8 mouse cellular contexts compared by ENCODE assay signal in genomic region chrX:74243807-74244206, GRCm38 (mm10). TPM values are rescaled to one million over a fixed set of nuclear protein-coding genes. Genes with fewer than 3 reads are reported as not detected.
A peak's percentile ranks its signal among the peaks of the same experiment; 100 is the strongest.
DNase-seq lines count a peak whose midpoint lies in the region; ATAC-seq and TF ChIP-seq lines count a peak whose summit lies in the region.

No protein-coding gene starts in this region.

- peak overlapping the region; percentile 81 for H3K9ac ChIP-seq in embryonic facial prominence, embryonic 14.5 days (ENCODE audit: low read depth, low read length)
- H3K9ac ChIP-seq in hindbrain, embryonic 16.5 days (ENCODE audit: low read depth, low read length), result no peak overlapping the region

- H3K27me3 ChIP-seq in embryonic facial prominence, embryonic 14.5 days (replicated peaks; ENCODE audit: control insufficient read depth, insufficient read depth, low read length), result no peaks in the 10 kb centered on the region
- no peaks in the 10 kb centered on the region for H3K27me3 ChIP-seq in hindbrain, embryonic 16.5 days (replicated peaks; ENCODE audit: control insufficient read depth, insufficient read depth, low read length)

- H3K4me1 ChIP-seq in embryonic facial prominence, embryonic 14.5 days (ENCODE audit: control insufficient read depth, insufficient read depth, low read length), result peaks cover 3% of the 10 kb centered on the region; the same call in 1 of the 2 replicates
- peaks cover 11% of the 10 kb centered on the region for H3K4me1 ChIP-seq in hindbrain, embryonic 16.5 days (ENCODE audit: control insufficient read depth, insufficient read depth, low read depth, low read length)

- peak overlapping the region; percentile 35 for H3K27ac ChIP-seq in embryonic facial prominence, embryonic 14.5 days (replicated peaks; ENCODE audit: low read depth, low read length)
- H3K27ac ChIP-seq in hindbrain, embryonic 16.5 days (ENCODE audit: low read depth, low read length), result no peak overlapping the region
- H3K27ac ChIP-seq in left cerebral cortex, adult 2 months, result no peak overlapping the region

- no peak for ATAC-seq in embryonic facial prominence, embryonic 14.5 days (ENCODE audit: low read depth)
- no peak for ATAC-seq in hindbrain, embryonic 16.5 days

- no peaks in the 10 kb centered on the region for H3K9me3 ChIP-seq in embryonic facial prominence, embryonic 14.5 days (ENCODE audit: control insufficient read depth, low read length)
- H3K9me3 ChIP-seq in hindbrain, embryonic 16.5 days (ENCODE audit: control insufficient read depth, low read length), result no peaks in the 10 kb centered on the region

- intact Hi-C loops in left cerebral cortex, adult 2 months (cut with DNase I), result no loop called here
- intact Hi-C loops in left cerebral cortex, postnatal 36 days (cut with DNase I), result loop anchor here (5.0 to 10.0 kb wide), 2 partner anchors 122 to 279 kb away; partner anchors contain the start of gene Hcfc1

- WGBS in embryonic facial prominence, embryonic 14.5 days, result 55% methylated on average over 3 of the region's 3 CpGs
- WGBS in hindbrain, embryonic 16.5 days, result 70% methylated on average over 3 of the region's 3 CpGs

- H3K4me2 ChIP-seq in embryonic facial prominence, embryonic 14.5 days (ENCODE audit: low read depth, low read length), result peak overlapping the region; percentile 57
- peak overlapping the region; percentile 49 for H3K4me2 ChIP-seq in hindbrain, embryonic 16.5 days (ENCODE audit: low read length)

- H3K36me3 ChIP-seq in embryonic facial prominence, embryonic 14.5 days (ENCODE audit: control insufficient read depth, insufficient read depth, low read length), result peaks cover 43% of the 10 kb centered on the region
- peaks cover 20% of the 10 kb centered on the region for H3K36me3 ChIP-seq in hindbrain, embryonic 16.5 days (ENCODE audit: control insufficient read depth, insufficient read depth, low read length)

- TF ChIP-seq CTCF in left cerebral cortex, adult 2 months (IDR thresholded peaks at IDR 0.05), result no peak

- DNase-seq in heart, adult 11 months, result peak; percentile 97
- no peak for DNase-seq in heart, postnatal 4 days
- peak; percentile 16 for DNase-seq in embryonic facial prominence, embryonic 14.5 days (ENCODE audit: low spot score)
- DNase-seq in lung, postnatal 36 days, result peak; percentile 77
- DNase-seq in spleen, postnatal 36 days (ENCODE audit: low spot score in 2 of 2), result peak; percentile 85 to 87
- DNase-seq in left cerebral cortex, adult 2 months (ENCODE audit: extremely low spot score in 1 of 2, low spot score in 2 of 2), result no peak
- no peak for DNase-seq in left cerebral cortex, postnatal 36 days (ENCODE audit: low spot score in 2 of 2)

- H3K4me3 ChIP-seq in embryonic facial prominence, embryonic 14.5 days (ENCODE audit: low read depth, low read length), result peak overlapping the region; percentile 46
- H3K4me3 ChIP-seq in hindbrain, embryonic 16.5 days (ENCODE audit: low read length), result peak overlapping the region; percentile 58
- no peak overlapping the region for H3K4me3 ChIP-seq in left cerebral cortex, adult 2 months

RNA-seq across cellular contexts. Expression of gene Flna, which starts 5.8 kb away (rescaled TPM):
- total RNA-seq in heart, postnatal 4 days (2021), result 100 to 1,000 TPM; 375 to 378 TPM
- 284 and 324 TPM in 2 replicates for polyA plus RNA-seq in embryonic facial prominence, embryonic 14.5 days (2014; fragmentation: Nextera tagmentation; extraction: Ambion mirVana)
- polyA plus RNA-seq in hindbrain, embryonic 16.5 days (2015; fragmentation: Nextera tagmentation; extraction: Ambion mirVana), result 77.4 and 103 TPM in 2 replicates
- 10 to 100 TPM; 66.7 to 68.9 TPM for total RNA-seq in left cerebral cortex, adult 2 months (2021)
- total RNA-seq in left cerebral cortex, postnatal 36 days (2021), result 10 to 100 TPM; 57.5 to 74.0 TPM

RNA-seq across cellular contexts. Expression of gene Emd, which starts 10.7 kb away (rescaled TPM):
- 10 to 100 TPM; 57.6 to 61.6 TPM for total RNA-seq in heart, postnatal 4 days (2021)
- 26.1 and 26.9 TPM in 2 replicates for polyA plus RNA-seq in embryonic facial prominence, embryonic 14.5 days (2014; fragmentation: Nextera tagmentation; extraction: Ambion mirVana)
- polyA plus RNA-seq in hindbrain, embryonic 16.5 days (2015; fragmentation: Nextera tagmentation; extraction: Ambion mirVana), result 13.1 and 14.8 TPM in 2 replicates
- 10 to 100 TPM; 36.0 to 37.7 TPM for total RNA-seq in left cerebral cortex, adult 2 months (2021)
- total RNA-seq in left cerebral cortex, postnatal 36 days (2021), result 10 to 100 TPM; 33.6 to 39.0 TPM

RNA-seq across cellular contexts. Expression of gene Rpl10, which starts 26.8 kb away (rescaled TPM):
- total RNA-seq in heart, postnatal 4 days (2021), result 100 to 1,000 TPM; 297 to 347 TPM
- polyA plus RNA-seq in embryonic facial prominence, embryonic 14.5 days (2014; fragmentation: Nextera tagmentation; extraction: Ambion mirVana), result 898 and 935 TPM in 2 replicates
- 342 and 444 TPM in 2 replicates for polyA plus RNA-seq in hindbrain, embryonic 16.5 days (2015; fragmentation: Nextera tagmentation; extraction: Ambion mirVana)
- total RNA-seq in left cerebral cortex, adult 2 months (2021), result 100 to 1,000 TPM; 151 to 163 TPM
- 100 to 1,000 TPM; 182 to 197 TPM for total RNA-seq in left cerebral cortex, postnatal 36 days (2021)

RNA-seq across cellular contexts. Expression of gene Taz, which starts 37.9 kb away (rescaled TPM):
- 10 to 100 TPM; 39.3 to 46.4 TPM for total RNA-seq in heart, postnatal 4 days (2021)
- polyA plus RNA-seq in embryonic facial prominence, embryonic 14.5 days (2014; fragmentation: Nextera tagmentation; extraction: Ambion mirVana), result 61.5 and 63.1 TPM in 2 replicates
- 78.4 and 79.0 TPM in 2 replicates for polyA plus RNA-seq in hindbrain, embryonic 16.5 days (2015; fragmentation: Nextera tagmentation; extraction: Ambion mirVana)
- total RNA-seq in left cerebral cortex, adult 2 months (2021), result 10 to 100 TPM; 60.9 to 64.9 TPM
- total RNA-seq in left cerebral cortex, postnatal 36 days (2021), result 10 to 100 TPM; 49.7 to 64.0 TPM

RNA-seq across cellular contexts. Expression of gene Dnase1l1, which starts 38.3 kb away (rescaled TPM):
- total RNA-seq in heart, postnatal 4 days (2021), result 10 to 100 TPM; 11.7 to 12.5 TPM
- polyA plus RNA-seq in embryonic facial prominence, embryonic 14.5 days (2014; fragmentation: Nextera tagmentation; extraction: Ambion mirVana), result 16.5 and 19.3 TPM in 2 replicates
- polyA plus RNA-seq in hindbrain, embryonic 16.5 days (2015; fragmentation: Nextera tagmentation; extraction: Ambion mirVana), result 4.4 and 4.7 TPM in 2 replicates
- 1 to 10 TPM; 2.2 to 2.9 TPM for total RNA-seq in left cerebral cortex, adult 2 months (2021)
- 1 to 10 TPM; 2.0 to 2.3 TPM for total RNA-seq in left cerebral cortex, postnatal 36 days (2021)

Comparison
In these comparisons a context has a peak if more than half of its experiments do, and no peak if none do; other contexts are left out.
1. DNase-seq: peak in heart, adult 11 months (single experiment), embryonic facial prominence, embryonic 14.5 days (single experiment), lung, postnatal 36 days (single experiment) and spleen, postnatal 36 days (2 of 2); none in heart, postnatal 4 days (single experiment), left cerebral cortex, adult 2 months (0 of 2) and left cerebral cortex, postnatal 36 days (0 of 2).
2. RNA of gene Flna, which starts 5.8 kb away (total RNA-seq): 375 to 378 TPM in heart, postnatal 4 days; 57.5 to 74.0 TPM in left cerebral cortex, postnatal 36 days and 66.7 to 68.9 TPM in left cerebral cortex, adult 2 months; every median in the first group is over 4 times any median in the second.